Mouse (Mus musculus): ENCODE data around the gene Osbpl9.

Osbpl9 gene

GRCm38 (mm10) chr4:109106594-109106993 lies 95.5 kb downstream of the Osbpl9 start:
- no peak for DNase-seq (ENCODE audit: extremely low read depth, low read depth, low spot score)

- no peak for DNase-seq (ENCODE audit: extremely low read depth, low read depth, low spot score)
These were observed 96.0 kb downstream of the Osbpl9 start for GRCm38 (mm10) chr4:109106034-109106433.

GRCm38 (mm10) chr4:109105254-109105653 lies 96.8 kb downstream of the Osbpl9 start:
- DNase-seq (ENCODE audit: extremely low read depth, low read depth, low spot score), result no peak

- DNase-seq (ENCODE audit: extremely low read depth, low read depth, low spot score), result no peak
These were observed 98.8 kb downstream of the Osbpl9 start for GRCm38 (mm10) chr4:109103145-109103883.

- no peak for DNase-seq (ENCODE audit: extremely low read depth, low read depth, low spot score)
These were observed 99.5 kb downstream of the Osbpl9 start for GRCm38 (mm10) chr4:109102574-109102973.

GRCm38 (mm10) chr4:109098861-109099260 lies 103.2 kb downstream of the Osbpl9 start:
- DNase-seq (ENCODE audit: extremely low read depth, low read depth, low spot score), result no peak

- DNase-seq (ENCODE audit: extremely low read depth, low read depth, low spot score), result no peak
These were observed 107.8 kb downstream of the Osbpl9 start for GRCm38 (mm10) chr4:109094269-109094668.

GRCm38 (mm10) chr4:109092344-109092743 lies 109.7 kb downstream of the Osbpl9 start:
- DNase-seq (ENCODE audit: extremely low read depth, low read depth, low spot score), result no peak

GRCm38 (mm10) chr4:109091241-109091777 lies 110.8 kb downstream of the Osbpl9 start:
- no peak for DNase-seq (ENCODE audit: extremely low read depth, low read depth, low spot score)

- no peak for DNase-seq (ENCODE audit: extremely low read depth, low read depth, low spot score)
These were observed 112.1 kb downstream of the Osbpl9 start for GRCm38 (mm10) chr4:109089999-109090398.

GRCm38 (mm10) chr4:109089171-109089570 lies 112.9 kb downstream of the Osbpl9 start:
- no peak for DNase-seq (ENCODE audit: extremely low read depth, low read depth, low spot score)

GRCm38 (mm10) chr4:109080118-109080517 lies 122.0 kb downstream of the Osbpl9 start:
- DNase-seq (ENCODE audit: extremely low read depth, low read depth, low spot score), result no peak

GRCm38 (mm10) chr4:109079676-109080075 lies 122.4 kb downstream of the Osbpl9 start:
- no peak for DNase-seq (ENCODE audit: extremely low read depth, low read depth, low spot score)

- no peak for DNase-seq (ENCODE audit: extremely low read depth, low read depth, low spot score)
These were observed 123.1 kb downstream of the Osbpl9 start for GRCm38 (mm10) chr4:109078941-109079340.

- no peak for DNase-seq (ENCODE audit: extremely low read depth, low read depth, low spot score)
These were observed 128.8 kb downstream of the Osbpl9 start for GRCm38 (mm10) chr4:109073296-109073695.

- DNase-seq (ENCODE audit: extremely low read depth, low read depth, low spot score), result no peak
These were observed 129.2 kb downstream of the Osbpl9 start for GRCm38 (mm10) chr4:109072891-109073290.

GRCm38 (mm10) chr4:109065714-109066113 lies 136.4 kb downstream of the Osbpl9 start:
- DNase-seq (ENCODE audit: extremely low read depth, low read depth, low spot score), result no peak

GRCm38 (mm10) chr4:109064941-109065340 lies 137.1 kb downstream of the Osbpl9 start:
- DNase-seq (ENCODE audit: extremely low read depth, low read depth, low spot score), result no peak

- no peak for DNase-seq (ENCODE audit: extremely low read depth, low read depth, low spot score)
These were observed 142.7 kb downstream of the Osbpl9 start for GRCm38 (mm10) chr4:109059255-109059821.

GRCm38 (mm10) chr4:109057640-109058039 lies 144.4 kb downstream of the Osbpl9 start:
- no peak for DNase-seq (ENCODE audit: extremely low read depth, low read depth, low spot score)

- DNase-seq (ENCODE audit: extremely low read depth, low read depth, low spot score), result no peak
These were observed 145.7 kb downstream of the Osbpl9 start for GRCm38 (mm10) chr4:109056351-109056750.

GRCm38 (mm10) chr4:109054003-109054402 lies 148.1 kb downstream of the Osbpl9 start:
- DNase-seq (ENCODE audit: extremely low read depth, low read depth, low spot score), result no peak

Data from fat pad, adult 2 months (tissue).